Mouse (Mus musculus) liver (tissue): ENCODE results near the gene Tmem268.

Source experiments
- DNase-seq: peaks from one replicate; pipeline ENCODE4 v3.0.0-alpha.2; 2020; ENCODE audit warnings: mixed read lengths

Gene Tmem268

DNA sequence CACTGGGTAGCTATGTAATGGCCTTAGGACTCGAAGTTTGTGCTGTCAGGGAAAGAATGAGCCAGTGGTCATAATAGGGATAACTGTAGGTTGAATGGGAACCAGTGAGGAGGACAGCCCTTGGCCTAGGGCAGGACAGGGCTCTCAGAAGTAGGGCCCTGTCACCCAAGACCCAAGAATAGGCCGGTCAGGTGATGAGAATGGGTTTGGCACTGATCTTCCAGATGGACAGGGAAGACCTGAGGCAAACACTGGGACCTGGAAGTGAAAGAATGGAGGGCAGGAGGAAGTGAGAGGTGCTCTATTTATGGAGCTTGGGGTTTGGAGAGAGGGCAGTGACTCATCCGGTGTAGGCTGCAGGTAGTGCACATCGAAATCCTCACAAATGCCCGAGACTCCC lies 1.9 kb upstream of the Tmem268 start:
- DNase-seq = no peak

DNA sequence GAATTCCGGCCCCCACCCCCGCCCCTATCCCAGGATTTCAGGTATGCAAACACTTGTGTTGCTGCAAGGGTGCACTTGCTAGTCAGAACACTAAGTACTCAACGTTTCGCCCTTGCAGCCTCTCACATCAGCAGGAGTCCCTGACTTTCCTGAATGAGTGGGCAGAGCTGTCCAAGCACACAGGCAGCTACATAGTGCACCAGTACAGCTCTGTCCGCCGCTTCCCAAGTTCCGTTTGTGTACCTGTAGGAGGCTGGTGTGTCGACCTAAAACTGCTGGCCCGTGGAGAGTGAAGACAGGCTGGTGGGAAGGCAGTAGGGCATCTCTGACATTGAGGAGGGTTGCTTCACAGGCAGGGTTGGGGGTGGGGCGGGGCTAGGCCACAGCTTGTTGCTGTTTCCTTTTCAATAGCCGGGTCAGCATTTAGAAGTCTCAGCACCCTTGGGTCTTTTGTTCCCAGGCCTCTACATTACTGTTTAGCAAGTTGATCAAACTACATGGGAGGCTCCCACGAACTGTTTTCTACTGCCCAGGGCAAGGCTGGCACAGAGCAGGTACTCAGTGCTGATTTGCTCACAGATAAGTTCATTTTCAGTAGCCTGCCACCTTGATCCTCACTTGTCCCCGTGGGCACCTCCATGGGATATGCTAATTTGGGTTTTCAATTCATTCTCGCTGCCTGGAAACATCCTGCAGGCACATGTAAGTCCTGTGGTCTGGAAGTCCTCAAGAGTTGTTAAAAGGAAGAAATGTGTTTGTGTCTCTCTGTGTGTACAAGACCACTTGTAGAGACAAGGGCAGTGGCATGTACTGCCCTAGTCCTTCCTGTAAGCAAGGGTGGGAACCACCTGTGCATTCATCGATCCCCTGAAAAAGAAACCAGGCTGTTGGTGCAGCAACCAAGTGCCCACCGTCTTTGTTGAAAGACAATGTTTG lies 1.2 kb upstream of the Tmem268 start:
- DNase-seq = peak; percentile 53

DNA sequence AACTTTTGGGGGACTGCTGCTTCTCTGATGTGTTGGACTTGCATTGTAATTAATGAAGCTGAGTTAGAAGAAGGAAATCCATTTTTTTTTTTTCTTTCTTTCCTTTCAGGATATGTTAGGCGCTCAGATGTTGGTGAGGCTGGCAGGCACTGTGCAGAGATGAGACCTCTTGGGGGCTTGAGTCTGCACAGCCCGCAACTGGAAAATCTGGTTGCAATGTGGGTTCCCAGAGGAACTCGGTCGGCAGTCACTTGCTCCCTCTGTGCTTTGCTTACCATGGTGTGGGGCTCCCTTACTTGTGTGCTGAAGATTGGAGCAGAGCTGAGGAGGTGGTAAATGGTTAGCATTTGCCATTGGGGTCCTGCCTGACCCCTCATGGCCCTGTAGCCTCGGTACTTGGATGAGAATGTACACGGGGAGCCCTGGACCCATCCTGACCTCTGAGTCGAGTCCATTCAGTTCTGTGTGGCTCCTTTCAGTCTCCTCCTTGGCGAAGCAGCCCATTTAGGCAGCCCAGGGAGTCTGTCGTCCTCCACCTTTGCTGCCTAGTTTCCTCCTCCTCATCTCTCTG lies 631 bp downstream of the Tmem268 start:
- DNase-seq = no peak

GRCm38 (mm10) chr4:63560079-63560478 lies 1.5 kb downstream of the Tmem268 start:
- no peak for DNase-seq

GRCm38 (mm10) chr4:63561861-63562675 lies 3.5 kb downstream of the Tmem268 start:
- DNase-seq = no peak

DNA sequence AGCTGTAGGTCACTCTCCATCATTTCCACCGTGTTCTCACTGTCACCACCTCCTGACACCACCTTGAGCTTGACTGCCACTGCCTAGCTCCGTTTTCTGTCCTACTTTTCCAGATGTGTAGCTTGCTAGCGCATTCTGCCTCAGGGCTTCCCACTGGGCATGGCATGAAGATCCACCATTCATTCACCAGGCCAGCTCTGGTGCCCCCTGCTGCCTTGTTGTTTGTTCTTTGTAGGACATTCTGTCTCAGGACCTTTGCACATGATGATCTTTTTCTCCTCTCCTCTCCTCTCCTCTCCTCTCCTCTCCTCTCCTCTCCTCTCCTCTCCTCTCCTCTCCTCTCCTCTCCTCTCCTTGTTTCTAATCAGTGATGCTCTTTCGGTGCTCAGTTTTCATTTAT lies 4.2 kb downstream of the Tmem268 start:
- no peak for DNase-seq

- no peak for DNase-seq
These were observed 9.3 kb downstream of the Tmem268 start for GRCm38 (mm10) chr4:63567712-63568390.

DNA sequence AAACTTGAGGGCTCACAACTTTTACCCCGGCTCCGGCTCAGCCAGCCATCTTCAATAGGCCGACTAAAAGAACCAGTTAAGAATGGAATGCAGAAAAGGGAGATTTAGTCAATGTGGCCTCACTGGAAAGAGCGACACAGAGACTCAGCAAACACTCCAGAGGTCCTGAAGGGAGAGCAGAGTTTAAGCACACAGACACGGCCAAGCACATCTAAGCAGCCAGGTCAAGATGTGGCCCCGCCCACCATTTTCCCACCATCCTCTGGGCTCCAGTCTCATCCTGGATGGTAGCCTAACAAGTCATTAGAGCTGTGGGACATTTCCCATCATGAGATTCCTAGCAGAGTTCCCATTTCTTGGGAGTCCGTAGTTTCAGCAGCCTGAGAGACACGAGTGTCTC lies 10.7 kb downstream of the Tmem268 start:
- no peak for DNase-seq

GRCm38 (mm10) chr4:63570208-63570781 lies 11.7 kb downstream of the Tmem268 start:
- DNase-seq = no peak

GRCm38 (mm10) chr4:63572621-63573020 lies 14.0 kb downstream of the Tmem268 start:
- DNase-seq = no peak

DNA sequence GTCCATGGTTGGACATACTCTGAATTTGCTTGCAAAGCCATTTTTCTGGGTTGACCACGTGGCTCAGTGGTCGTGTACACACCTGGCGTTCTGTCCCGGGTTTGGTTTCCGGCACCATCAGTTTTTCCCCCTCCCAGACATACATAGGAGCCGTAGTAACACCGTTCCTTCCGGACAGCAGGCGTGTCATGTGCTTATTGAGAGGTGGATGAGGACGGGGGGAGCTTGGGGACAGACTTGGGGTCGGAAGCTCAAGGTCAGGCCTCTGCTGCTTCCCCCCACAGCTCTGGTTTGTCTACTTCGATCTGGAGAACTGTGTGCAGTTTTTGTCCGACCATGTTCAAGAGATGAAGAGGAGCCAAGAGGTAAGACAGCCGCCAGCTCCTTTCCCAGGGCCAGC lies 21.1 kb downstream of the Tmem268 start:
- DNase-seq = no peak

GRCm38 (mm10) chr4:63580078-63580477 lies 21.5 kb downstream of the Tmem268 start:
- DNase-seq = no peak

DNA sequence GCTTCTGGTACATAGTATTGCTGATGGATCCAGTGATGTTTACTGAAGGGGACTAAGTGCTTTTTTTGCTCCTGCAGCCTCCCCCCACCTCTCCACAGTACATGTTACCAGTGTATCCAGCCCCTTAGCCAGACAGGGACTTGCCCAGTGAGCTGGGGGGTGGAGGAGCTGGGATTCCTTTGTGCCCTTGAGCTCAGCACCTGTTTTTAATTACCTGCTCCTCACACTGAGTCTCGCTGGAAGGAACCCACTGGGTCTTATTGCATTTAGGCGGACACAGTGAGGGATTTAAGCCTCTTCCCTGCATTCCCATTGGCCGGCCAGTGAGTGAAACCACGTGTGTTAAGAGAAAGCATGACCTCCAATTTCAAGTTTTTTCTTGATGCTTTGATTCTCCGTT lies 24.0 kb downstream of the Tmem268 start:
- no peak for DNase-seq

DNA sequence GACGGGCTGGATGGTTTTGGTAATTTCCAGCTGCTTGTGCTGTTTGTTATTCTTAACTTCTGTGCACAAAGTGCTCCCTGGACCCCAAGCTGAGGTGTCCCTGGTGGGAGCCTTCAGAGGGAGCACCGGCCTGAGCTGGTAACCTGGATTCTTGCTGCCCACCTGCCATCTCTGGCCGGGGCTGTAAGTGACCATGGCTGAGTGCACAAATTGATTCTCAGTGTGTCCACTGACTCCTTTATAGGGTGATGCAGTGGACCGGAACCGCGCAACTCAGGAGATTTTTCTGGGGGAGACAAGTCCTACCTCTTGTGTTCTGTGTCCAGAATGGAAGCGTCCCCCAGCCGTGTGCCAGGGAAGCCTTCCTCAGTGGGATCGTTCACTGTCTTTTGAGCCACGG lies 26.6 kb downstream of the Tmem268 start:
- DNase-seq = no peak

DNA sequence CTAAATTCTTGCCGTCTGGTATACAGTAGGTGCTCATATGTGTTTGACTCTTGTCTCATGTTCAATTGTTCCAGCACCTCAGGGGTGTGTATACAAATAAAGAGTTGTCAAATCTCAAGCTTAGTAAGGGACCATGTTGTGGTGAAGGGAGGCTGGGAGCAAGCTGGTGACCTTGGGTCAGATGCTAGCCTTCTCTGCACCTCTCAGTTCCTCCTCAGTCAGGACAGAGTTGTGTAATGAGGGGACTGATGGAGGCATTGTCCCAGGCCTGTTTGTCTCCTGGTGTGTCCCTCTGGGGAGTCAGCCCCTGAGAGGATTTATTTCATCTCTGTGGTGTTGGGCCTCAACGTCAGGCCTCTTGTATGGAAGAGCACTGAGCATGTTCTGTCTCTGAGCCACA lies 27.7 kb downstream of the Tmem268 start:
- DNase-seq = no peak

DNA sequence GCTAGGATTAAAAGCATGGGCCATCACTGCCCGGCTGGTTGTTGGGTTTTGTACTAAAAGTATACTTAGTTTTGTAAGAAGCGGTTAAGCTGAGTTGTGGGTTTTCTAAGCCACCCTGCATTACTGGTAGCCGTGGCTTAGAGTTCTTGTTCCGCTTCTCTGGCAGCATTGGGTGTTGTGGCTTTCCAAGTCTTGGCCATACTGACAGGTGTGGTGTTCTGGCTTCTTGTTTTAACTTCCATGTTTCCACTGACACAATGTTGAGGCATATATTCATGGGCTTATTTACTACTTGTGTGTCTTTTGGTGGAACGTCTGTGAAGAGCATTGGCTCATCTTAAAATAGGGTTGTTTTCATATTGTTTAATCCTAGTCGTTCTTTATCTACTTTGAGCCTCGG lies 31.4 kb downstream of the Tmem268 start:
- no peak for DNase-seq

DNA sequence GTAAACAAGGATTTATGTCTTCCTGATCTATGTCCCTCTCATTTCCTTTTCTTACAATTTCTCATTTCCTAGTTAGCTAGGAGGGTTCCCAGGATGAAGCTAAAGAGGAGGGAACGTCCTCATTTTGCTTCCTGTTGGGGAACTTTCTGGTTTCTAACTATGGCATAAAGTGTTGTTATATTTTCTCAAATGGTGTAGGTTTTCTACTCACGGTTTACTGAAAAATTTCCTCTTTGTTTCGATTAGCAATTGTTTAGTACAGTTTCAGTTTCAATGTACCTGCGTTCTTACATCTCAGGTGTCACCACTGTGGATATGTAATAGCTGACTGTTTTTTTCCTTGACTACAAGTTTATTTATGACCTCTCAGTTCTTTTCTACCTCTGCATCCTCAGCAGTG lies 32.0 kb downstream of the Tmem268 start:
- DNase-seq = no peak

- no peak for DNase-seq
These were observed 36.0 kb downstream of the Tmem268 start for GRCm38 (mm10) chr4:63594459-63595110.

- DNase-seq = no peak
These were observed 36.7 kb downstream of the Tmem268 start for GRCm38 (mm10) chr4:63595259-63595658.

GRCm38 (mm10) chr4:63596010-63596409 lies 37.4 kb downstream of the Tmem268 start:
- DNase-seq = no peak

DNA sequence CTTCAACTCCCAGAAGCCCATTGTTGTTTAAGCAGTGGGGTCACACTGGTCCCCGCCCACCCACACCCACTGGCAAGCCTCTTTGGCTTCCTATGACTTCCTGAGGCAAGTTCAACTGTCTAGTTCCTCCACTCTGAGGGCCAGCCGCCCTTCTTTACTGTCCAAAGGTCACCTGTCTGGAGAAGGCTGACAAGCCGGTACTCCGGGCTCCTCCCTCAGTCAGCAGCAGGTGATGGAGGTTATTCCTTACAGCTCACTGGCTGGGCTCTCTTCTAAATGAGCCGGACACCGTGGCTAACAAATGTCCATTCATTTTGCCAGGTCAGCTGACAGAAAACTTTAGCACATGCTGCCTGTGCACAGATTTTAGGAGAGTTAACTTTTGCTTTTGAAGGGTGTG lies 42.2 kb downstream of the Tmem268 start:
- no peak for DNase-seq

DNA sequence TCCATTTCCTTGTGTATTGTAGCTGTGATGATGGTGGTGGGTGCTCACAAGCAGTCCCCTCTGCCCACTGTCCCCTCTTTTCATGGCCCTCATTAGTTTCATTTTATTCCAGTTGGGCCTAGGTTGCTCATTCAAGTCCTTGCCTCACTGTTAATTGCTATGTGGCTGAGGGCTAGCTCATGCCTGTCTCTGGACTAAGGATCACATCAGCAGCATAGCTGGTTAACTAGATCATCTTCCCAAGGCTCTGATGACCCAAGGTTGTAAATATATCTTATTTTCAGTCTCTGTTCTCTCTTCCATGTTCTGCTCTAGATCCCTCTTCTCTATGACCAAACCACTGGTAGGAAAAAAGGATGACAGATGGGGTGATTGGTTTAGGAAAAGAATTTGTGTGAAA lies 42.7 kb downstream of the Tmem268 start:
- no peak for DNase-seq
